8 mouse cellular contexts compared by ENCODE assay signal in genomic region chr19:3980309-3980708, GRCm38 (mm10). TPM values are rescaled to one million over a fixed set of nuclear protein-coding genes. Genes with fewer than 3 reads are reported as not detected.
DNase-seq lines count a peak whose midpoint lies in the region; ATAC-seq and TF ChIP-seq lines count a peak whose summit lies in the region.

No protein-coding gene starts in this region.

- peak; percentile 85 for DNase-seq in 416B (ENCODE audit: low read depth)
- DNase-seq in adrenal gland, adult 2 months: peak; percentile 75
- DNase-seq in embryo, embryonic 11.5 days (ENCODE audit: low read depth, low spot score): peak; percentile 81
- DNase-seq in heart, adult 9 months (ENCODE audit: low spot score in 2 of 2): peak; percentile 66 to 85
- peak; percentile 91 for DNase-seq in limb, embryonic 14.5 days (ENCODE audit: low spot score)
- peak; percentile 65 to 73 for DNase-seq in spleen, adult 2 months (ENCODE audit: low read depth in 1 of 2, low spot score in 2 of 2)

- H3K4me1 ChIP-seq in kidney, embryonic 15.5 days: peaks cover 29% of the 10 kb centered on the region
- H3K4me1 ChIP-seq in limb, embryonic 14.5 days (ENCODE audit: control insufficient read depth, insufficient read depth, low read length): no peaks in the 10 kb centered on the region
- no peaks in the 10 kb centered on the region for H3K4me1 ChIP-seq in midbrain, embryonic 16.5 days (ENCODE audit: control insufficient read depth, insufficient read depth, low read length)
- H3K4me1 ChIP-seq in spleen, adult 2 months (ENCODE audit: control insufficient read depth, insufficient read depth, insufficient read length): no peaks in the 10 kb centered on the region

- no peak overlapping the region for H3K4me2 ChIP-seq in kidney, embryonic 15.5 days
- no peak overlapping the region for H3K4me2 ChIP-seq in limb, embryonic 14.5 days (replicated peaks; ENCODE audit: low read depth, low read length, severe bottlenecking)
- H3K4me2 ChIP-seq in midbrain, embryonic 16.5 days (ENCODE audit: low read length): no peak overlapping the region

- H3K9me3 ChIP-seq in kidney, embryonic 15.5 days (replicated peaks): no peaks in the 10 kb centered on the region
- no peaks in the 10 kb centered on the region for H3K9me3 ChIP-seq in limb, embryonic 14.5 days (ENCODE audit: control insufficient read depth, low read length)
- H3K9me3 ChIP-seq in midbrain, embryonic 16.5 days (replicated peaks; ENCODE audit: control insufficient read depth, low read length, poor library complexity, severe bottlenecking): no peaks in the 10 kb centered on the region

- peak; percentile 60; the same call in 1 of the 2 replicates for TF ChIP-seq CTCF in spleen, adult 2 months (IDR thresholded peaks at IDR 0.05; ENCODE audit: extremely low read depth, insufficient read depth, insufficient read length, insufficient replicate concordance)

- no peak overlapping the region for H3K27ac ChIP-seq in kidney, embryonic 15.5 days
- no peak overlapping the region for H3K27ac ChIP-seq in limb, embryonic 14.5 days (replicated peaks; ENCODE audit: low read depth, low read length)
- H3K27ac ChIP-seq in midbrain, embryonic 16.5 days (ENCODE audit: low read length): no peak overlapping the region
- no peak overlapping the region for H3K27ac ChIP-seq in spleen, adult 2 months (ENCODE audit: insufficient read depth, low read length)

- no peak for TF ChIP-seq POLR2A in limb, embryonic 14.5 days (IDR thresholded peaks at IDR 0.05; ENCODE audit: borderline replicate concordance, extremely low read depth, insufficient read depth, insufficient read length)
- TF ChIP-seq POLR2A in spleen, adult 2 months (IDR thresholded peaks at IDR 0.05; ENCODE audit: low read depth, low read length): no peak

- 16% methylated on average over 4 of the region's 4 CpGs for whole genome bisulfite sequencing in kidney, embryonic 15.5 days
- WGBS in limb, embryonic 14.5 days: 17% methylated on average over 4 of the region's 4 CpGs
- WGBS in midbrain, embryonic 16.5 days: 13% methylated on average over 4 of the region's 4 CpGs
- WGBS in spleen, adult 2 months: 13% methylated on average over 4 of the region's 4 CpGs

- H3K4me3 ChIP-seq in kidney, embryonic 15.5 days (replicated peaks): no peak overlapping the region
- no peak overlapping the region for H3K4me3 ChIP-seq in limb, embryonic 14.5 days (replicated peaks; ENCODE audit: low read length)
- H3K4me3 ChIP-seq in midbrain, embryonic 16.5 days (ENCODE audit: low read depth, low read length): no peak overlapping the region
- H3K4me3 ChIP-seq in spleen, adult 2 months (ENCODE audit: extremely low read depth, insufficient read depth, insufficient read length): no peak overlapping the region

- no peaks in the 10 kb centered on the region for H3K36me3 ChIP-seq in kidney, embryonic 15.5 days
- no peaks in the 10 kb centered on the region for H3K36me3 ChIP-seq in limb, embryonic 14.5 days (ENCODE audit: control insufficient read depth, insufficient read depth, low read length)
- H3K36me3 ChIP-seq in midbrain, embryonic 16.5 days (ENCODE audit: control insufficient read depth, insufficient read depth, low read length): no peaks in the 10 kb centered on the region
- H3K36me3 ChIP-seq in spleen, adult 2 months (ENCODE audit: control insufficient read depth, insufficient read depth, low read length): no peaks in the 10 kb centered on the region

- peak; percentile 34; the same call in 1 of the 2 replicates for ATAC-seq in kidney, embryonic 15.5 days (replicated peaks; ENCODE audit: low FRiP score)
- ATAC-seq in limb, embryonic 14.5 days (ENCODE audit: low FRiP score, low read depth): peak; percentile 73; the same call in 1 of the 2 replicates
- ATAC-seq in midbrain, embryonic 16.5 days: peak; percentile 51; the same call in 1 of the 2 replicates

- H3K9ac ChIP-seq in kidney, embryonic 15.5 days: no peak overlapping the region
- no peak overlapping the region for H3K9ac ChIP-seq in limb, embryonic 14.5 days (ENCODE audit: low read depth, low read length, severe bottlenecking)
- H3K9ac ChIP-seq in midbrain, embryonic 16.5 days (ENCODE audit: low read depth, low read length): no peak overlapping the region

- no peaks in the 10 kb centered on the region for H3K27me3 ChIP-seq in kidney, embryonic 15.5 days
- H3K27me3 ChIP-seq in limb, embryonic 14.5 days (ENCODE audit: control insufficient read depth, insufficient read depth, low read length): no peaks in the 10 kb centered on the region
- no peaks in the 10 kb centered on the region for H3K27me3 ChIP-seq in midbrain, embryonic 16.5 days (ENCODE audit: control insufficient read depth, insufficient read depth, low read depth, low read length)
- no peaks in the 10 kb centered on the region for H3K27me3 ChIP-seq in spleen, adult 2 months (ENCODE audit: control insufficient read depth, insufficient read depth, low read length)

RNA-seq across cellular contexts. Expression of gene Acy3, which starts 6.1 kb away (rescaled TPM):
- 10 to 100 TPM; 16.5 to 22.7 TPM for total RNA-seq in adrenal gland, adult 2 months (2021)
- 80.5 and 96.1 TPM in 2 replicates for polyA plus RNA-seq in adrenal gland, adult 2 months (2012; rRNA removed)
- polyA plus RNA-seq in kidney, embryonic 15.5 days (2015; fragmentation: Nextera tagmentation; extraction: Ambion mirVana): 28.6 and 35.0 TPM in 2 replicates
- polyA plus RNA-seq in limb, embryonic 14.5 days (2012; rRNA removed): 9.4 and 12.8 TPM in 2 replicates
- polyA plus RNA-seq in limb, embryonic 14.5 days (2014; fragmentation: Nextera tagmentation; extraction: Ambion mirVana): 6.7 and 9.2 TPM in 2 replicates
- polyA plus RNA-seq in midbrain, embryonic 16.5 days (2015; fragmentation: Nextera tagmentation; extraction: Ambion mirVana): 1.0 and 1.8 TPM in 2 replicates
- polyA plus RNA-seq in spleen, adult 2 months (2012; rRNA removed): 9.6 and 11.1 TPM in 2 replicates

RNA-seq across cellular contexts. Expression of gene Aldh3b2, which starts 8.2 kb away (rescaled TPM):
- 10 to 100 TPM; 12.2 to 15.2 TPM for total RNA-seq in adrenal gland, adult 2 months (2021)
- polyA plus RNA-seq in adrenal gland, adult 2 months (2012; rRNA removed): 4.0 and 7.6 TPM in 2 replicates
- 1.7 and 1.8 TPM in 2 replicates for polyA plus RNA-seq in kidney, embryonic 15.5 days (2015; fragmentation: Nextera tagmentation; extraction: Ambion mirVana)
- 10.7 and 14.5 TPM in 2 replicates for polyA plus RNA-seq in limb, embryonic 14.5 days (2012; rRNA removed)
- polyA plus RNA-seq in limb, embryonic 14.5 days (2014; fragmentation: Nextera tagmentation; extraction: Ambion mirVana): 28.1 and 30.3 TPM in 2 replicates
- polyA plus RNA-seq in midbrain, embryonic 16.5 days (2015; fragmentation: Nextera tagmentation; extraction: Ambion mirVana): 0.60 and 0.82 TPM in 2 replicates
- polyA plus RNA-seq in spleen, adult 2 months (2012; rRNA removed): 0.65 and 0.79 TPM in 2 replicates

RNA-seq across cellular contexts. Expression of gene Tbx10, which starts 12.2 kb away (rescaled TPM):
- total RNA-seq in adrenal gland, adult 2 months (2021): not detected
- not detected in 2 replicates for polyA plus RNA-seq in adrenal gland, adult 2 months (2012; rRNA removed)
- polyA plus RNA-seq in kidney, embryonic 15.5 days (2015; fragmentation: Nextera tagmentation; extraction: Ambion mirVana): 0.75 and 1.5 TPM in 2 replicates
- polyA plus RNA-seq in limb, embryonic 14.5 days (2012; rRNA removed): 0.08 and 0.12 TPM in 2 replicates
- 0.28 TPM in 1 of 2 replicates, not detected in the other for polyA plus RNA-seq in limb, embryonic 14.5 days (2014; fragmentation: Nextera tagmentation; extraction: Ambion mirVana)
- polyA plus RNA-seq in midbrain, embryonic 16.5 days (2015; fragmentation: Nextera tagmentation; extraction: Ambion mirVana): not detected in 2 replicates
- polyA plus RNA-seq in spleen, adult 2 months (2012; rRNA removed): not detected in 2 replicates

RNA-seq across cellular contexts. Expression of gene Nudt8, which starts 20.1 kb away (rescaled TPM):
- 10 to 100 TPM; 25.1 to 27.0 TPM for total RNA-seq in adrenal gland, adult 2 months (2021)
- 36.7 and 65.9 TPM in 2 replicates for polyA plus RNA-seq in adrenal gland, adult 2 months (2012; rRNA removed)
- 31.2 and 36.2 TPM in 2 replicates for polyA plus RNA-seq in kidney, embryonic 15.5 days (2015; fragmentation: Nextera tagmentation; extraction: Ambion mirVana)
- polyA plus RNA-seq in limb, embryonic 14.5 days (2012; rRNA removed): 18.3 and 21.0 TPM in 2 replicates
- polyA plus RNA-seq in limb, embryonic 14.5 days (2014; fragmentation: Nextera tagmentation; extraction: Ambion mirVana): 35.8 and 38.9 TPM in 2 replicates
- polyA plus RNA-seq in midbrain, embryonic 16.5 days (2015; fragmentation: Nextera tagmentation; extraction: Ambion mirVana): 24.5 and 28.8 TPM in 2 replicates
- polyA plus RNA-seq in spleen, adult 2 months (2012; rRNA removed): 18.5 and 22.2 TPM in 2 replicates

RNA-seq across cellular contexts. Expression of gene Gm49405, which starts 20.1 kb away (rescaled TPM):
- under 1 TPM; 0.55 to 0.69 TPM for total RNA-seq in adrenal gland, adult 2 months (2021)
- polyA plus RNA-seq in adrenal gland, adult 2 months (2012; rRNA removed): 1.3 and 2.0 TPM in 2 replicates
- polyA plus RNA-seq in kidney, embryonic 15.5 days (2015; fragmentation: Nextera tagmentation; extraction: Ambion mirVana): 3.3 and 4.1 TPM in 2 replicates
- 7.0 and 8.0 TPM in 2 replicates for polyA plus RNA-seq in limb, embryonic 14.5 days (2012; rRNA removed)
- 2.3 and 3.3 TPM in 2 replicates for polyA plus RNA-seq in limb, embryonic 14.5 days (2014; fragmentation: Nextera tagmentation; extraction: Ambion mirVana)
- polyA plus RNA-seq in midbrain, embryonic 16.5 days (2015; fragmentation: Nextera tagmentation; extraction: Ambion mirVana): 6.4 and 6.6 TPM in 2 replicates
- polyA plus RNA-seq in spleen, adult 2 months (2012; rRNA removed): 2.9 and 3.1 TPM in 2 replicates
